Mouse (Mus musculus) limb, embryonic 12.5 days (tissue): Measurements from ENCODE around the gene Myf6. TPM values are rescaled to one million over a fixed set of nuclear protein-coding genes. Genes with fewer than 3 reads are reported as not detected.

Experiments used
- ATAC-seq: fragments of 200-750 bp; cut with Nextera tagmentation; 2 replicates; pipeline ENCODE4 v1.8.0; 2017; ENCODE audit warnings: low read depth, moderate TSS enrichment; ENCODE audit not compliant: insufficient number of reproducible peaks, insufficient read depth, low FRiP score, low TSS enrichment
- H3K27ac ChIP-seq: fragments of 300-500 bp; sonication (generic); 2 replicates; pipeline ENCODE4 v1.5.1; 2016; ENCODE audit warnings: mild to moderate bottlenecking, moderate library complexity
- H3K27me3 ChIP-seq: fragments of 300-500 bp; sonication (generic); 2 replicates; pipeline ENCODE4 v1.6.1; 2016; ENCODE audit warnings: mild to moderate bottlenecking, moderate library complexity
- H3K36me3 ChIP-seq: fragments of 300-500 bp; sonication (generic); 2 replicates; pipeline ENCODE4 v1.6.1; 2016; ENCODE audit warnings: mild to moderate bottlenecking, moderate library complexity
- H3K4me1 ChIP-seq: fragments of 300-500 bp; sonication (generic); replicated peaks from 2 replicates; pipeline ENCODE4 v1.6.1; 2016
- H3K4me2 ChIP-seq: fragments of 300-500 bp; sonication (generic); 2 replicates; pipeline ENCODE4 v1.6.1; 2016; ENCODE audit warnings: mild to moderate bottlenecking, moderate library complexity
- H3K4me3 ChIP-seq: fragments of 300-500 bp; sonication (generic); replicated peaks from 2 replicates; pipeline ENCODE4 v1.5.1; 2016; ENCODE audit warnings: mild to moderate bottlenecking
- H3K9ac ChIP-seq: fragments of 300-500 bp; sonication (generic); replicated peaks from 2 replicates; pipeline ENCODE4 v1.6.1; 2016; ENCODE audit warnings: mild to moderate bottlenecking, moderate library complexity
- H3K9me3 ChIP-seq: fragments of 300-500 bp; sonication (generic); 2 replicates; pipeline ENCODE4 v1.6.1; 2016; ENCODE audit warnings: mild to moderate bottlenecking, moderate library complexity
- WGBS: fragments of 180-500 bp; shearing (Covaris S2); methylation state at CpG from one replicate; pipeline ENCODE4 v1.1.7; 2016; 5-methylcytosine and 5-hydroxymethylcytosine counted together
- polyA plus RNA-seq: library from polyadenylated mRNA; unstranded; fragments of >200 nt; fragmentation: Nextera tagmentation; extraction: Ambion mirVana; gene quantifications from 2 replicates; pipeline ENCODE4 v1.2.1, GENCODE M21; 2016

Gene Myf6
- 0.70 and 0.90 TPM in 2 replicates for polyA plus RNA-seq

DNA sequence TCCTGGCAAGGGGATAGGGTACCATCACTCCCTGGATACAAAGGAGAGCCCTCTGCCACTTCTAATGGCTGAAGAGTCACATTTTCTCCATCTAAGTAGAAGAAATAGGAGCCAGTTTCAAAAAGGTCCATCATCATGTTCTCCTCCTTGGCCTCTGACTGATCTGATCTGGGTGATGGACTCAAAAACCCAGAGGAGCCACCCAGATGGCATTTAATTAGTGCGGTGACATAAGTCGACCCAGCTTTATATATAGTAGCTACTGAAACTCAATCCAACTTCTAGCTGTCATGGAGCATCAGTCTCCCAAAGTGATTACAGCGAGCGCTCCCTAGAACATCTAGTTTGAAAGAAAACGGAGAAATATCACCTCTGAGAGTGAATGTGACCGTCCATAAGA lies at the start of gene Myf6:
TSS of gene Myf6 (minus strand) at position 170 of the 400 bp plus-strand sequence.
- ATAC-seq = no peak
- Histone ChIP-seq H3K27ac (no peak within 1 kb of the TSS), H3K4me2 (peak within 1 kb of the TSS; percentile 52), H3K36me3 (no peaks in the 10 kb centered on the region), H3K4me1 (peaks cover 15% of the 10 kb centered on the region), H3K4me3 (peak within 1 kb of the TSS; percentile 23; the same call in 1 of the 2 replicates), H3K9me3 (no peaks in the 10 kb centered on the region), H3K9ac (no peak within 1 kb of the TSS; the same call in 1 of the 2 replicates), H3K27me3 (peaks cover 9% of the 10 kb centered on the region; the same call in 1 of the 2 replicates)
- 83% methylated on average over 6 of the region's 6 CpGs for WGBS

DNA sequence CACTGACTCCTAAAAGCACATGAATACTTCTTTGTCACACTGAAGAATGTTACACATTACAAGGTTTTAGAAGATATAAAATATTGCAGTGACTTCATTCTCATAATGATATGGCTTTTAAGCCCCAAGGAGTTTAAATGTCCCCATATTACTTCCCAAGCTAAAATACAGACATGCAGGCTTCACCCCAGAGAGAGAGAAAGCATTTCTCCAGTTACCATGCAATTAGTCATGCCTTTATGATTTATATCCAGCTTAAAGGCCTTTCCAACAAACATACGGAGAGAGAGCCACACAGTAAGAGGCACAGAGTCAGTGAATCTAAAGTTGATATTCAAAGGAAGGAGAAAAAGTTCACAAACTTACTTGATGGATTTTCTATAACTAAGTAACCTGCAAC lies 48.5 kb upstream of the Myf6 start:
- Histone ChIP-seq H3K9me3 (no peaks in the 10 kb centered on the region), H3K4me3 (no peak overlapping the region), H3K9ac (no peak overlapping the region), H3K36me3 (no peaks in the 10 kb centered on the region), H3K4me2 (no peak overlapping the region), H3K27ac (no peak overlapping the region), H3K4me1 (peaks cover 4% of the 10 kb centered on the region; the same call in 1 of the 2 replicates), H3K27me3 (no peaks in the 10 kb centered on the region)
- WGBS = 12% methylated on average over 1 of the region's 1 CpGs
- 0 out of 2 replicates have a peak, but pooled peaks have one; percentile 37 for ATAC-seq

DNA sequence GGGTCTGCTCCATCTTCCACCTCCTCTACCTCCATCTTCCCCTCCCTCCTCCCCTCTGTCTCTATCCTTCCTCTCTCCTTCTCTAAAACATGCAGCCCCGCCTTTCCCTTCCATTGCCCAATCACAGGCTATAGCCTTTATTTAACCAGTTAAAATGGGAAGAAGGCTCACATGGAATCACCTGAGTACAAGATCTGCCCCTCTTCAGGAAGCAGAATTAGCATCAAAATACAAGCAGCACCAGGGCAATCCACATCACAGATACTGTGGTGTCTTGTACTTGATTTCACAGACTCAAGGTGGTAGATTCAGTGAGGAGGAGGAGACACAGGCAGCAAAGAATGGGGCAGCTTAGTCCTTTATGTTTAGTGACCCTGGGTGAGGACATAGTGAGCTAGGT lies 34.2 kb upstream of the Myf6 start:
- 75% methylated on average over 1 of the region's 1 CpGs for WGBS
- no peaks in the 10 kb centered on the region for H3K4me1 ChIP-seq
- no peak overlapping the region for H3K27ac ChIP-seq
- H3K4me2 ChIP-seq = no peak overlapping the region
- H3K4me3 ChIP-seq = no peak overlapping the region
- no peaks in the 10 kb centered on the region for H3K27me3 ChIP-seq
- no peaks in the 10 kb centered on the region for H3K36me3 ChIP-seq
- H3K9ac ChIP-seq = no peak overlapping the region
- ATAC-seq = no peak
- H3K9me3 ChIP-seq = no peaks in the 10 kb centered on the region

DNA sequence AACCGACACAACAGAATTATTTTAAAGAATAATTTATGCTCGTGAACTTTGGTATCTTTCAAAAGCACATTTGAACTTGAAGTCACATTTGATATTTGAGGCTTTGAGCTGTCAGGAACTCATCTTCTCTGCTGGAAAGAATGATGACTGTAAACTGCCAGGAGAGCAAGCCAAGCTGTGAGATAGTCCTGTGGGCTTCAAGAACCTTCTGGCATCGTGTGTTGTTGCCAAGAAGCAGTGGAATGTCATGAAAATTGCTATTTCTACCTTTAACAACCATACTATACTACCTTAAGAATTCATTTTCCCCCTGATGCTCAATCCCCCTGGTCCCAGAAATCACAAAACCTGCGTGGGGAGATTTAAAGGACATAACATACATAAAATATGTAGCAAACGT lies 24.7 kb upstream of the Myf6 start:
- H3K9me3 ChIP-seq = no peaks in the 10 kb centered on the region
- H3K36me3 ChIP-seq = no peaks in the 10 kb centered on the region
- no peak for ATAC-seq
- no peaks in the 10 kb centered on the region for H3K27me3 ChIP-seq
- 75% methylated on average over 5 of the region's 5 CpGs for WGBS
- no peak overlapping the region for H3K4me2 ChIP-seq
- H3K27ac ChIP-seq = no peak overlapping the region
- no peak overlapping the region for H3K4me3 ChIP-seq
- no peaks in the 10 kb centered on the region for H3K4me1 ChIP-seq
- H3K9ac ChIP-seq = no peak overlapping the region

DNA sequence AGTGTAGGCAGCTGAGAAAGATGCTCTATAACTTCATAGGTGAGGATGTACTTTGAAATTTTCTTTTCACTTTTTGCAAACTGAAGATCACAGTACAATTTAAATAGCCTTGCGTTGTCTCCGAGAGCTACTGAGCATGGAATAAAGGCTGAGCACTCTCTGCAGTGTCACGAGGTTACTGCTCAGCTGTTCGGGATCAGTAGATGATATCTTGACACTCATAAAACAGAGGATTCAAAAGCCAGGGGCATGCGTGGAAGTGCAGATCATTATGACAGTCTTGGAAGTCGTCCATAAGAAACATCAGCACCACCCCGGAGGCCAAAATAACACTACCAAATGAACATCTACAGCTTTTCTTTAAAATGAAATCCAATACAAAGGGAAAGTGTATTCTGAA lies 22.1 kb upstream of the Myf6 start:
- ATAC-seq = no peak
- H3K9me3 ChIP-seq = no peaks in the 10 kb centered on the region

DNA sequence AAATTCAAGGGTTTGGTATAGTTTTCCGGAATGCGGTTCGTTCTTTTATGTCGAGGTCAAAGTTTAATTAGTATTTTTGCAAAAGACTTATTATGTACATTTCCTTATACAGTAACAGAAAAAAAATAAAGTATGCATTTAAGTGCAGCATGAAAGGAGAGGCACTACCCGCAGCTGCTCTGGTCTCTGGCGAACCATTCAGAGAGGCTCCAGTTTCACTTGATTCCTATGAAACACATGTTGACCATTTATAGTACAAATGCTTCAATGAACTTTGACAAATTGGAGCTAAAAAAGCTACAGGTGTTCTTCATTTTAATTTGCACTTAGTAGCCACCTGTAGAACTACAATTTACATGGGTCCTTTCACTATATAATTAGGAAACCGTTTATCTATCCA lies 20.2 kb upstream of the Myf6 start:
- WGBS = 39% methylated on average over 7 of the region's 7 CpGs
- no peaks in the 10 kb centered on the region for H3K4me1 ChIP-seq
- no peak for ATAC-seq

More for the DNA sequence above, 22.1 kb upstream of the Myf6 start:
- no peak overlapping the region for H3K4me2 ChIP-seq
- H3K9ac ChIP-seq = no peak overlapping the region
- H3K27ac ChIP-seq = no peak overlapping the region
- H3K36me3 ChIP-seq = no peaks in the 10 kb centered on the region
- 76% methylated on average over 7 of the region's 7 CpGs for WGBS
- no peak overlapping the region for H3K4me3 ChIP-seq
- H3K27me3 ChIP-seq = no peaks in the 10 kb centered on the region
- no peaks in the 10 kb centered on the region for H3K4me1 ChIP-seq

DNA sequence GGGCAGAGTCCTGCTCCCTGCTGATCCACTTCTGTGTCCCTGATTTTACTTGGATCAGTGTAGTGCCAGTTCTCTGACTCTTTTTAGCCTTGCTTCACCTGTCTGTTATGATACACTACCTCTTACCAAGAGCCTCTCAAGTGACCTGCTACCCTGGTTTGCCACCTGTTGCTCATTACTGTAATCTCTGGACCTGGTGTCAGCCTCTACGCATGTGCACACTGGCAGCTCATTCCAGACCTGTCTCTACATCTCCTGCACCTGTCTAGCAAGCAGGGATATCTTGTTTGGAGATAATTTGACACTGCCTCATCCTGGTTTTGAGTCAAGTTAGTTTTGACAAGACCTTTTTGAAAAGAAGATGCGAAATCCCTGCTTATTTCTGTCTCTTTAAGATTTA lies 11.9 kb upstream of the Myf6 start:
- Histone ChIP-seq H3K4me3 (no peak overlapping the region), H3K9me3 (no peaks in the 10 kb centered on the region), H3K4me2 (no peak overlapping the region), H3K9ac (no peak overlapping the region), H3K4me1 (no peaks in the 10 kb centered on the region), H3K27ac (no peak overlapping the region), H3K27me3 (no peaks in the 10 kb centered on the region), H3K36me3 (no peaks in the 10 kb centered on the region)
- 64% methylated on average over 2 of the region's 2 CpGs for WGBS
- no peak for ATAC-seq

More for the DNA sequence above, 20.2 kb upstream of the Myf6 start:
- no peak overlapping the region for H3K27ac ChIP-seq
- no peak overlapping the region for H3K4me2 ChIP-seq
- no peak overlapping the region for H3K4me3 ChIP-seq
- no peaks in the 10 kb centered on the region for H3K9me3 ChIP-seq
- H3K36me3 ChIP-seq = no peaks in the 10 kb centered on the region
- H3K9ac ChIP-seq = no peak overlapping the region
- no peaks in the 10 kb centered on the region for H3K27me3 ChIP-seq

DNA sequence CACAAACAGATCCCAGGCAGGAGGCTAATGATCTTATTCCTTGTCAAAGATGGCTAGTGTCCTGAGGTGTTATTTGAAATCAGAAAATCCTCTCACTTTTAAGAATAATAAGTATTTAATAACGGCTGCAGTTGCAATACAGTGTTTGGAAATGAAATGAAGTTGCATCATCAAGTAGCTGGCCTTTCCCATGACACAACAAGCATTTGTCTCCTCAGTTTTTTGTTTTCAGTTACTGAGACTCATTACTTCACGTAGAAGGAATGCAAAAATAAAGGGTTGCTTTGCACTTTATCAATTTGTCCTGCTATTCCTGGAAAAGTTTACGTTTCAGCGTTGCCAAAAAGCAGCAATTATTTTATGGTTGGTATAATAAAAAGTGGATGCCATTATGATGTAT lies 8.9 kb upstream of the Myf6 start:
- H3K9ac ChIP-seq = no peak overlapping the region
- ATAC-seq = no peak
- H3K4me3 ChIP-seq = no peak overlapping the region
- no peaks in the 10 kb centered on the region for H3K4me1 ChIP-seq
- H3K36me3 ChIP-seq = no peaks in the 10 kb centered on the region
- 84% methylated on average over 4 of the region's 4 CpGs for WGBS
- no peaks in the 10 kb centered on the region for H3K27me3 ChIP-seq
- H3K4me2 ChIP-seq = no peak overlapping the region
- no peaks in the 10 kb centered on the region for H3K9me3 ChIP-seq
- H3K27ac ChIP-seq = no peak overlapping the region

DNA sequence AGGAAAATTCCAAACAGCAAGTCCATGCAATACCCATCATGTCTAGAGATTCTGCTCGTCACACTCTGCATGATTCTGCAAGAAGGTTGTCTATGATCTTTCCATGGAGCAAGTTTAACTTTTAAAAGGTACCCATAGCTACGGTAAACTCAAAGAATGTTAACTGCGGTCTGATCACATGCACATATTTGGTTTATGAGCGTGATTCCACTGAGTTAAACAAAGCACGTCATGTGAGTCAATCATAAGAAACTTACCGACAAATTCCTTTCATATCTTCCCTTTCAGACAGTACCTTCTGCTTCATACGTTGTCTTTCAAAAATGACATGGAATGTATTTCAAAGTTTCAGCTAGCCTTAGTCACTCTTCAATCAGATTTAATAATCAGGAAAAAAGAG lies 7.7 kb upstream of the Myf6 start:
- no peak overlapping the region for H3K4me2 ChIP-seq
- no peak overlapping the region for H3K4me3 ChIP-seq
- no peaks in the 10 kb centered on the region for H3K4me1 ChIP-seq
- H3K27me3 ChIP-seq = no peaks in the 10 kb centered on the region
- WGBS = 87% methylated on average over 7 of the region's 7 CpGs
- ATAC-seq = no peak
- H3K9ac ChIP-seq = no peak overlapping the region
- H3K36me3 ChIP-seq = no peaks in the 10 kb centered on the region
- H3K27ac ChIP-seq = no peak overlapping the region
- H3K9me3 ChIP-seq = no peaks in the 10 kb centered on the region

DNA sequence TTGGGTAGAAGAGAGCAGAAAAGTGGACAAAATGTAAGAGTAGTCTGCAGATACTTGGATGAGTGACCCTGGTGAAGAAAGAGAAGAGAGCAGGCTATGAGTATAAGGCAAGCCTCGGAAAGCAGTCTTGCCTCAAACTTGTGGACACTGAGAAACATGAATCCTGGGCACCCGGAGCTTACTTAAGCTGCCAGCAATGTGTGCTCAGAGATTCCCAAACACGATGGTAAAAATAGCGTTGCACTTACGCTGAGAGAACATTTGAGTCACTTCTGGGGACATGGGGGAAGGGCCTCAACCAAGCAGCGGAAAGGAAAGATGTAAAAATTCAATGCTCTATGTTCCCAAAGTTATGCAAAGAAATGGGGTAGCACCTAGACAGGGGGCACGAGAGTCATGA lies 5.1 kb upstream of the Myf6 start:
- Histone ChIP-seq H3K27me3 (no peaks in the 10 kb centered on the region), H3K9ac (no peak overlapping the region), H3K9me3 (no peaks in the 10 kb centered on the region), H3K4me2 (no peak overlapping the region), H3K27ac (no peak overlapping the region), H3K4me3 (no peak overlapping the region), H3K36me3 (no peaks in the 10 kb centered on the region), H3K4me1 (no peaks in the 10 kb centered on the region)
- WGBS = 81% methylated on average over 7 of the region's 7 CpGs
- ATAC-seq = no peak

DNA sequence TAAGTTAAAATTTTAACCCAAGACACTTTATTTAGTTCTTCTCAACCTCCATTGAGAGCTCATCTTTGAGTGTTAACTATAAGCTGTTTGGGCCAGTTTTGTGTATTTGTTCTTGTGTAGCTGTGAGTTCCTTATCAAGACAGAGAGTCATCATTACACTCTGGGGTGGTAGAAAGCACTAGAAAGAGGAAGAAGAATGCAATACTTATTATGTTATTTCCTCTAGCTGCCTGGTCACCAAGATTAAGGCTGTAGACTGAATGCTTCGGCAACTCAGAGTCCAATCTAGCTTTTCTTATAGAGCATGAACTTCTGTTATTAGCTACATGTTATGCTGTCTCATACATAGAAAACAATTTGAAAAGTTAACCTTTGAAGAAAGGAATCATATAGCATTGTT lies 1.9 kb upstream of the Myf6 start:
- Histone ChIP-seq H3K9me3 (no peaks in the 10 kb centered on the region), H3K27ac (no peak overlapping the region), H3K4me1 (peaks cover 15% of the 10 kb centered on the region), H3K4me2 (no peak overlapping the region), H3K9ac (no peak overlapping the region), H3K4me3 (no peak overlapping the region), H3K27me3 (peaks cover 9% of the 10 kb centered on the region; the same call in 1 of the 2 replicates), H3K36me3 (no peaks in the 10 kb centered on the region)
- 90% methylated on average over 1 of the region's 1 CpGs for WGBS
- ATAC-seq = no peak
